Mouse (Mus musculus): ENCODE results near the gene Hrct1. TPM values are rescaled to one million over a fixed set of nuclear protein-coding genes. Genes with fewer than 3 reads are reported as not detected.

Hrct1 gene
- polyA plus RNA-seq, 1 experiment = 0.69 TPM

- Histone ChIP-seq H3K4me3 (ENCODE audit: extremely low read depth, insufficient read depth, insufficient read length) (no peak overlapping the region), H3K27ac (ENCODE audit: insufficient read depth, low read length) (no peak overlapping the region), H3K27me3 (ENCODE audit: control insufficient read depth, insufficient read depth, low read length) (no peaks in the 10 kb centered on the region), H3K36me3 (ENCODE audit: control insufficient read depth, insufficient read depth, low read length) (no peaks in the 10 kb centered on the region), H3K4me1 (ENCODE audit: control insufficient read depth, insufficient read depth, insufficient read length) (no peaks in the 10 kb centered on the region)
- no peak for DNase-seq (ENCODE audit: low read depth in 1 of 2, low spot score in 2 of 2)
- WGBS = 93% methylated on average over 5 of the region's 5 CpGs
- no peak for TF ChIP-seq CTCF (IDR thresholded peaks at IDR 0.05; ENCODE audit: extremely low read depth, insufficient read depth, insufficient read length, insufficient replicate concordance)
- no peak for TF ChIP-seq POLR2A (IDR thresholded peaks at IDR 0.05; ENCODE audit: low read depth, low read length)
Measured at GRCm38 (mm10) chr4:43733186-43733585, 6.2 kb downstream of the Hrct1 start.

DNA sequence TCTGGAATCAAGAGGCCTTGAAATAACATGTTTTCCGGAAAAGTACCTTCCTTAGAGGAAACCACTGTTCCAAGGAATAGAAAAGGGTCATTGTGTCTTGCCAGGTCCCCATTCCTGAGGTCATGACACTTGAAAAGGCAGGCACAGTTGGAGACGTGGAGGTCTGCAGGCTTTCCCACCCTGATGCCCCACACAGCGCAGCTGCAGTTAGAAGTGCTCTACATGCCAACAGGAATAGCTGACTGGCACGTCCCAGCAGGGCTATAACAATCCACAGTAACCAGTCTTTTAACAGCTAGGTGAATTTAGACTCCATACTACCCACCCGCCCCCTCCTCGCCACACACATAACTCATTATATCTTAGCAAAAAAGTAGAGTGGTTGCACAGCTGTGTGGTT lies 10.2 kb downstream of the Hrct1 start:
- no peak overlapping the region for H3K4me3 ChIP-seq (ENCODE audit: extremely low read depth, insufficient read depth, insufficient read length)
- no peak for DNase-seq (ENCODE audit: low read depth in 1 of 2, low spot score in 2 of 2)
- no peak for TF ChIP-seq POLR2A (IDR thresholded peaks at IDR 0.05; ENCODE audit: low read depth, low read length)
- no peak for TF ChIP-seq CTCF (IDR thresholded peaks at IDR 0.05; ENCODE audit: extremely low read depth, insufficient read depth, insufficient read length, insufficient replicate concordance)
- H3K4me1 ChIP-seq (ENCODE audit: control insufficient read depth, insufficient read depth, insufficient read length) = no peaks in the 10 kb centered on the region; the same call in 1 of the 2 replicates
- no peak overlapping the region for H3K27ac ChIP-seq (ENCODE audit: insufficient read depth, low read length)
- no peaks in the 10 kb centered on the region for H3K27me3 ChIP-seq (ENCODE audit: control insufficient read depth, insufficient read depth, low read length)
- H3K36me3 ChIP-seq (ENCODE audit: control insufficient read depth, insufficient read depth, low read length) = no peaks in the 10 kb centered on the region
- WGBS = 83% methylated on average over 6 of the region's 6 CpGs

DNA sequence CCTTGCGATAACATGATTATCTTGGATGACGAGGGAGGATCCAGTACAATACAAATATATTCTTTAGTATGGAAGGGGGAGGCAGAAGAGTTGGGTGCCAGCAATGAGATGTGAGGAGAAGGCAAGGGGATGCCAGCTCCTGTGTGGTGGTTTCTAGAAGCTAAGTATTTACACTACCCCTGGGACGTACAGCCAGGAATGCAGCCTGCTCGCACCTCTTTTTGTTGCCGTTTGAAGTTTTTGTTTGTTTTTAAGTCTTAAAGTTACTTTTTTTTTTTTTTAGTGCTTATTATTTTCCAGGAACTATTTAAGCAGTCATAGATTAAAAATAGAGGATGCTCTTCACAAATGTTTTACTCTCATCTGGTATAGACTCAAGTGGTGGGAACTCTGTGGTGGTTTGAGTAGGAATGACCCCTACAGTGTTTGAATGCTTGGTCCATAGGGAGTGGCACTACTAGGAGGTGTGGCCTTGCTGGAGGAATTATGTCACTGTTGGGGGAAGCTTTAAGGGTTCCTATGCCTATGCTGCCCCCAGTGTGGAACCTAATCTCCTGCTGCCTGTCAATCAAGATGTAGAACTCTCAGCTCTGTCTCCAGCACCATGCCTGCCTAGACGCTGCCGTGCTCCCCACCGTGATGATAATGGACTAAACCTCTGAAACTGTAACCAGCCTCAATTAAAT lies 12.1 kb downstream of the Hrct1 start:
- H3K4me3 ChIP-seq (ENCODE audit: extremely low read depth, insufficient read depth, insufficient read length) = no peak overlapping the region
- no peak overlapping the region for H3K27ac ChIP-seq (ENCODE audit: insufficient read depth, low read length)
- no peak for DNase-seq (ENCODE audit: low read depth in 1 of 2, low spot score in 2 of 2)
- no peaks in the 10 kb centered on the region for H3K36me3 ChIP-seq (ENCODE audit: control insufficient read depth, insufficient read depth, low read length)
- no peaks in the 10 kb centered on the region for H3K27me3 ChIP-seq (ENCODE audit: control insufficient read depth, insufficient read depth, low read length)
- H3K4me1 ChIP-seq (ENCODE audit: control insufficient read depth, insufficient read depth, insufficient read length) = no peaks in the 10 kb centered on the region; the same call in 1 of the 2 replicates
- no peak for TF ChIP-seq POLR2A (IDR thresholded peaks at IDR 0.05; ENCODE audit: low read depth, low read length)
- WGBS = 85% methylated on average over 8 of the region's 8 CpGs

GRCm38 (mm10) chr4:43741526-43741925 lies 14.5 kb downstream of the Hrct1 start:
- no peak overlapping the region for H3K4me3 ChIP-seq (ENCODE audit: extremely low read depth, insufficient read depth, insufficient read length)
- no peak for TF ChIP-seq POLR2A (IDR thresholded peaks at IDR 0.05; ENCODE audit: low read depth, low read length)
- no peak for TF ChIP-seq CTCF (IDR thresholded peaks at IDR 0.05; ENCODE audit: extremely low read depth, insufficient read depth, insufficient read length, insufficient replicate concordance)
- no peaks in the 10 kb centered on the region for H3K36me3 ChIP-seq (ENCODE audit: control insufficient read depth, insufficient read depth, low read length)
- DNase-seq (ENCODE audit: low read depth in 1 of 2, low spot score in 2 of 2) = no peak
- H3K27ac ChIP-seq (ENCODE audit: insufficient read depth, low read length) = no peak overlapping the region
- 60% methylated on average over 5 of the region's 5 CpGs for WGBS
- no peaks in the 10 kb centered on the region for H3K27me3 ChIP-seq (ENCODE audit: control insufficient read depth, insufficient read depth, low read length)
- no peaks in the 10 kb centered on the region; the same call in 1 of the 2 replicates for H3K4me1 ChIP-seq (ENCODE audit: control insufficient read depth, insufficient read depth, insufficient read length)

DNA sequence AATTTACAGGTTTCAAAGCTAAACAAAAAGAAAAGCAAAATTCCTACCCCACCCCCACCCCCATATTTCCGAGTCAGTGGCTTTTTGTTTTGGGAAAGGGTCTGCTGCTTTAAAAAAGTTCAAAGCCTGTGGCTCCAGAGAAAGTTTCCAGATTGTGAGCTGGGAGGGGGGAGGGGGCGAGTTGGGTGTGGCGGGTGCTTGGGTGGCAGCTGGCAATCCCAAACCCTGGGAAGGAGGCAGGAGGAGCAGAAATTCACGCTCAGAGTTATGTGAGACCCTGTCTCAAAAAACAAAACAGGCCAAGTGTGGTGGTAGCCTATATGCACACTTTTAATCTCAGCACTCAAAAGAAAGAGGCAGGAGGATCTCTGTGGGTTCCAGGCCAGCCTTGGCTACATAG lies 15.6 kb downstream of the Hrct1 start:
- DNase-seq (ENCODE audit: low read depth in 1 of 2, low spot score in 2 of 2) = no peak
- no peak overlapping the region for H3K4me3 ChIP-seq (ENCODE audit: extremely low read depth, insufficient read depth, insufficient read length)
- WGBS = 86% methylated on average over 4 of the region's 4 CpGs
- H3K36me3 ChIP-seq (ENCODE audit: control insufficient read depth, insufficient read depth, low read length) = no peaks in the 10 kb centered on the region
- H3K27me3 ChIP-seq (ENCODE audit: control insufficient read depth, insufficient read depth, low read length) = no peaks in the 10 kb centered on the region
- no peak overlapping the region for H3K27ac ChIP-seq (ENCODE audit: insufficient read depth, low read length)
- no peak for TF ChIP-seq CTCF (IDR thresholded peaks at IDR 0.05; ENCODE audit: extremely low read depth, insufficient read depth, insufficient read length, insufficient replicate concordance)
- TF ChIP-seq POLR2A (IDR thresholded peaks at IDR 0.05; ENCODE audit: low read depth, low read length) = no peak
- H3K4me1 ChIP-seq (ENCODE audit: control insufficient read depth, insufficient read depth, insufficient read length) = no peaks in the 10 kb centered on the region; the same call in 1 of the 2 replicates

GRCm38 (mm10) chr4:43743099-43743498 lies 16.1 kb downstream of the Hrct1 start:
- no peaks in the 10 kb centered on the region for H3K27me3 ChIP-seq (ENCODE audit: control insufficient read depth, insufficient read depth, low read length)
- DNase-seq (ENCODE audit: low read depth in 1 of 2, low spot score in 2 of 2) = no peak
- no peak for TF ChIP-seq CTCF (IDR thresholded peaks at IDR 0.05; ENCODE audit: extremely low read depth, insufficient read depth, insufficient read length, insufficient replicate concordance)
- no peak for TF ChIP-seq POLR2A (IDR thresholded peaks at IDR 0.05; ENCODE audit: low read depth, low read length)
- WGBS = 78% methylated on average over 1 of the region's 1 CpGs
- H3K4me1 ChIP-seq (ENCODE audit: control insufficient read depth, insufficient read depth, insufficient read length) = no peaks in the 10 kb centered on the region; the same call in 1 of the 2 replicates
- H3K36me3 ChIP-seq (ENCODE audit: control insufficient read depth, insufficient read depth, low read length) = no peaks in the 10 kb centered on the region
- H3K4me3 ChIP-seq (ENCODE audit: extremely low read depth, insufficient read depth, insufficient read length) = no peak overlapping the region
- no peak overlapping the region for H3K27ac ChIP-seq (ENCODE audit: insufficient read depth, low read length)

DNA sequence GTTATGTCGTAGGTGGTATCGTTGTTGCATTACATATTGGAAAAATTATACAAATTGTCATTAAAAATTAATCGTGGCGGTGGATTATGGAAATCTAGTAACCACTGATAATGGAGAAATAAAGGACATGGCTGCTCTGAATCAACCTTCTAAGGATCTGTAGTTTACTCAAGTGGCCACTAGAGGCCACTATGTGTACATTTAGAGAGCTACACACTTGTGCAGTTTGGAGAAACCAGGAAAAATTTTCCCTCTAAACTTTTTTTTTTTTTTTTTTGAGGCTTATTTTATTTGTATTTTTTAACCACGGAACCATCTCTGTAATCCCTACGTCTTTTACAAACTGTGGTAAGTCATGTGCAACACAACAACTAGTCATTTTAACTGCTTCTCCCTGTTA lies 18.2 kb downstream of the Hrct1 start:
- no peak for TF ChIP-seq POLR2A (IDR thresholded peaks at IDR 0.05; ENCODE audit: low read depth, low read length)
- TF ChIP-seq CTCF (IDR thresholded peaks at IDR 0.05; ENCODE audit: extremely low read depth, insufficient read depth, insufficient read length, insufficient replicate concordance) = no peak
- no peaks in the 10 kb centered on the region for H3K36me3 ChIP-seq (ENCODE audit: control insufficient read depth, insufficient read depth, low read length)
- 17% methylated on average over 6 of the region's 6 CpGs for WGBS
- no peak for DNase-seq (ENCODE audit: low read depth in 1 of 2, low spot score in 2 of 2)
- H3K27ac ChIP-seq (ENCODE audit: insufficient read depth, low read length) = no peak overlapping the region
- H3K4me1 ChIP-seq (ENCODE audit: control insufficient read depth, insufficient read depth, insufficient read length) = no peaks in the 10 kb centered on the region; the same call in 1 of the 2 replicates
- no peak overlapping the region for H3K4me3 ChIP-seq (ENCODE audit: extremely low read depth, insufficient read depth, insufficient read length)
- H3K27me3 ChIP-seq (ENCODE audit: control insufficient read depth, insufficient read depth, low read length) = no peaks in the 10 kb centered on the region

Measured in spleen, adult 2 months (tissue).